In the genomic region with DNA sequence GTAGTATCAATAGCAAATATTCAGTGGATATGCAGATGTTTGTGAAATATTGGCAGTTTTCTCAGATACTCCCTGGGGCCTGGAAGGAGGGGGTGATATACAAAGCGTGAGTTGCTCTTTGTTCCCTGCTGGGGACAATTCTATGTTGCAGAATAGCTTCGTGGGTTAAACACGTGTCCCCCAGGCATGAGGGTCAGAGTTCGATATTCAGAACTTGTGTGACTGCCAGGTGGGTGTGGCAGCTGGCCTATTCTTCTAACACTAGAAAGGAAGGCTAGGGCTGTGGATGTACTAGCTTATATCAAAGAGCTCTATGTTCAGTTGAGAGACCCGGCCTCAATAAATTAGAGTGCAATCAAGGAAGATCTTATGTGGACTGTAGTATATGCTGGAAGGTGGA, we compare ENCODE assay signal across 18 mouse cellular contexts.
DNase-seq lines count a peak whose midpoint lies in the region; ATAC-seq lines count a peak whose summit lies in the region.
"Had no signal": no experiment of that assay in that cellular context is flagged by ENCODE, and none has a peak within 500 bp of the region (broad histone marks: within the 10 kb centered on the region; RNA-seq: fewer than 3 reads in every experiment).

No protein-coding gene starts in this region.

- H3K4me1 ChIP-seq in kidney, embryonic 15.5 days, result no peaks in the 10 kb centered on the region
- H3K4me1 ChIP-seq in forebrain, embryonic 10.5 days, result no peaks in the 10 kb centered on the region
- H3K4me1 ChIP-seq: embryonic facial prominence, embryonic 13.5 days; hindbrain, embryonic 12.5 days had no signal

- H3K4me3 ChIP-seq in kidney, embryonic 15.5 days (replicated peaks), result no peak overlapping the region
- H3K4me3 ChIP-seq in forebrain, embryonic 10.5 days, result no peak overlapping the region
- H3K4me3 ChIP-seq: embryonic facial prominence, embryonic 13.5 days; gastrocnemius, adult 2 months; hindbrain, embryonic 12.5 days had no signal

- no peaks in the 10 kb centered on the region for H3K9me3 ChIP-seq in kidney, embryonic 15.5 days (replicated peaks)
- no peaks in the 10 kb centered on the region for H3K9me3 ChIP-seq in forebrain, embryonic 10.5 days
- H3K9me3 ChIP-seq: embryonic facial prominence, embryonic 13.5 days; hindbrain, embryonic 12.5 days had no signal

- H3K9ac ChIP-seq in kidney, embryonic 15.5 days, result no peak overlapping the region
- H3K9ac ChIP-seq: embryonic facial prominence, embryonic 13.5 days; hindbrain, embryonic 12.5 days had no signal

- no peak for ATAC-seq in kidney, embryonic 15.5 days (replicated peaks; ENCODE audit: low FRiP score)
- ATAC-seq: forebrain, embryonic 14.5 days had no signal

- no peaks in the 10 kb centered on the region for H3K36me3 ChIP-seq in kidney, embryonic 15.5 days
- H3K36me3 ChIP-seq in forebrain, embryonic 10.5 days (replicated peaks), result no peaks in the 10 kb centered on the region; the same call in 1 of the 2 replicates
- H3K36me3 ChIP-seq: embryonic facial prominence, embryonic 13.5 days; hindbrain, embryonic 12.5 days had no signal

- 91% methylated on average over 5 of the region's 5 CpGs for WGBS in kidney, embryonic 15.5 days
- WGBS in forebrain, embryonic 10.5 days, result 88% methylated on average over 5 of the region's 5 CpGs

- H3K27ac ChIP-seq in kidney, embryonic 15.5 days, result no peak overlapping the region
- no peak overlapping the region for H3K27ac ChIP-seq in forebrain, embryonic 10.5 days
- H3K27ac ChIP-seq: embryonic facial prominence, embryonic 13.5 days; gastrocnemius, adult 2 months; hindbrain, embryonic 12.5 days had no signal

- H3K27me3 ChIP-seq in kidney, embryonic 15.5 days, result no peaks in the 10 kb centered on the region
- no peaks in the 10 kb centered on the region for H3K27me3 ChIP-seq in forebrain, embryonic 10.5 days (ENCODE audit: poor library complexity, severe bottlenecking)
- H3K27me3 ChIP-seq: embryonic facial prominence, embryonic 13.5 days; hindbrain, embryonic 12.5 days had no signal

- no peak overlapping the region for H3K4me2 ChIP-seq in kidney, embryonic 15.5 days
- H3K4me2 ChIP-seq: embryonic facial prominence, embryonic 13.5 days; hindbrain, embryonic 12.5 days had no signal

- DNase-seq in kidney, adult 11 months, result peak; percentile 17
- peak; percentile 45 for DNase-seq in kidney, adult 9 months
- DNase-seq in kidney, postnatal 4 days, result no peak
- peak; percentile 7 for DNase-seq in kidney, postnatal 14 days
- no peak for DNase-seq in urinary bladder, postnatal 10 days (ENCODE audit: low spot score)
- no peak for DNase-seq in forebrain, embryonic 10.5 days (ENCODE audit: extremely low spot score, low spot score)
- DNase-seq: adrenal gland, postnatal 10 days; cerebellum, adult 11 months; cerebellum, adult 9-11 months; cerebellum, postnatal 36 days; gastrocnemius, adult 2 months; gastrocnemius, postnatal 25 days; heart, postnatal 10 days; heart, postnatal 4 days had no signal

Comparison
In these comparisons a context has a peak if more than half of its experiments do, and no peak if none do; other contexts are left out.
1. DNase-seq: peak in kidney, adult 11 months (single experiment), kidney, adult 9 months (single experiment) and kidney, postnatal 14 days (single experiment); none in kidney, postnatal 4 days (0 of 2), urinary bladder, postnatal 10 days (single experiment) and forebrain, embryonic 10.5 days (single experiment).